Mouse (Mus musculus) layer of hippocampus, adult 18-20 months (tissue): ENCODE results near the gene Rps15a. TPM values are rescaled to one million over a fixed set of nuclear protein-coding genes. Genes with fewer than 3 reads are reported as not detected.

Experiments used
- DNase-seq, 2 experiments: peaks; one replicate each; pipeline ENCODE4 v3.0.0; 2022; ENCODE audit warnings: low spot score in 2 of 2
- long read RNA-seq: library from polyadenylated mRNA; stranded (forward); transcript quantifications from one replicate; pipeline ENCODE4 v2.0.0, GENCODE M21; 2021
- total RNA-seq, 2 experiments: library from RNA; stranded (reverse); gene quantifications; 2 replicates each; pipeline ENCODE4 v1.2.3; 2021

The Rps15a gene
- total RNA-seq, result 100 to 1,000 TPM; 397 to 411 TPM
- long read RNA-seq, full-length matches to known transcripts, result 86 of 95 reads
- long read RNA-seq, partial matches to known transcripts, result 1 of 95 reads
- long read RNA-seq, other reads (novel, unspliced or antisense), result 8 of 95 reads

- peak; percentile 90 to 96 for DNase-seq
Measured at GRCm38 (mm10) chr7:118115877-118116568, at the start of gene Rps15a. TSS of gene Rps15a (minus strand) at chr7:118116188.

- DNase-seq, result no peak
Measured at GRCm38 (mm10) chr7:118163006-118163405, 47.0 kb upstream of the Rps15a start.

GRCm38 (mm10) chr7:118160121-118160520 lies 44.1 kb upstream of the Rps15a start:
- DNase-seq, result peak in 1 of 2 experiments; percentile 39

- no peak for DNase-seq
Measured at GRCm38 (mm10) chr7:118156461-118156860, 40.5 kb upstream of the Rps15a start.

GRCm38 (mm10) chr7:118154150-118154549 lies 38.2 kb upstream of the Rps15a start:
- peak in 1 of 2 experiments; percentile 31 for DNase-seq

GRCm38 (mm10) chr7:118143602-118144001 lies 27.6 kb upstream of the Rps15a start:
- no peak for DNase-seq

DNA sequence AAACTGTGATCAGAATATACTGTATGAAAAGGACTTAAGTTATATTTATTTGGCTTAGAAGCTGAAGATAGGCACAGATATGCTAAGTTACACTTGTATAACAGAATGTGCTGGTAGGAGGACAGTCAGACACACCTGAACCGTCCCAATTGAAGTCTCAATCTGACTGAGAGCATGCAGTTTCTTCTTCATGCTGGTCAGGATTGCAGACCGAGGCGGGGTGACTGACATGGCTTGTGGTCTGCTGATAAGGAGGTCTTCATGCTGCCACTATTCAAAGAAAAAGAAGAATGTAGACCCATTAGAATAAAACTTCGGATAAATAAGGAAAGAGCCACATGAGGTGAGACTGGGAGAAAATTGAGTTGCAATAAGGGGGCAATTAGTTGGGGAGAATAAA lies 27.1 kb upstream of the Rps15a start:
- DNase-seq, result no peak

DNA sequence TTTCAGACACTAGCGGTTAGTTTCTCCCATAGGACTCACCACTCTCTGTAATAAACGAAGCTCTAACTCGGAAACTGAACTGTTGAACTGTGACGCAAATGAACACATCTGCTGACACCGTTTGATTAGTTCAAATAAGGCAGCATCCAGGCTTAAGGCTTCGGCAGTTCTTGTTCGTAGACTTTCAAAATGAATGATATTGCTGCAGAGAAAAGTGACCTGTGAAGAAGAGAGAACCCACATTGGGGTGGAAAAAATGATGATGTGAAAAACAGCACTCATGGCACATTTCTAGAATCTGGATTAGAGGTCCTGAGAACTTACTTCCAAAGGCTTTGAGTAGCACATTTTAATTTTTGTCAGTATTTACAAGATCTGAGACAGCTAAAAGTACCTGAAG lies 25.3 kb upstream of the Rps15a start:
- no peak for DNase-seq

GRCm38 (mm10) chr7:118135128-118135527 lies 19.1 kb upstream of the Rps15a start:
- DNase-seq, result no peak

DNA sequence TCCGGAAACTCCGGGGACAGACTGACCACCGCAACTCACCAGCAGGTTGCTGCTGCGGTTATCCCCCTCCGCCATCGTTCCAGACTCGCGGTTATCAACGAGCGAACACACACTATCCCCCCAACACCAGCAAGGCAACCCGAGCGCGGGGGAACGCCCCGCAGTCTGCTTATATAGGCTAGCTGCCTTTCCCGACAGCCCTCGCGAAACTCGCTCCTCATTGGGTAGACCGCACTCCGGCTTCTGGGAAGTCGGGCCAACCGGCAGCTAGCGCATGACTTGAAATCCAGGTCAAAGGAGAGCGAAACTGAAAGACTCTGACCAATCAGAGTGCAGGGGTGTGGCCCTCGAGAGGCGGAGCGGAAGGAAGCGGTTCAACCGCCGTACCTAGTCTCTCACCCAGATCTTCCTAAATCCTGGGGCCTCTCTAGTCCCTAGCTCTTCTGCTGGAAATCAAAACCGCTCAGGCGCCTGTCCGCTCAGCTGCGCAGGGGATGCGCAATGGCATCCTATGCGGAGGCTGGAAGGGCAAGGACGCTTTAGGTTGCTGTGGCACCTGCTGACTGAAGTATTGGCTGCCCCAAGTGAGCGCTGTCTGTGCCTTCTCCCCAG lies 13.5 kb upstream of the Rps15a start, which contains the start of gene Arl6ip1:
Gene Arl6ip1 (minus strand): TSS at position 233 of the 612 bp plus-strand sequence.
- peak; percentile 96 to 98 for DNase-seq

GRCm38 (mm10) chr7:118128925-118129429 lies 13.0 kb upstream of the Rps15a start:
- DNase-seq, result peak in 1 of 2 experiments; percentile 15

- no peak for DNase-seq
Measured at GRCm38 (mm10) chr7:118126219-118126875, 10.4 kb upstream of the Rps15a start.

GRCm38 (mm10) chr7:118125736-118126135 lies 9.7 kb upstream of the Rps15a start:
- DNase-seq, result no peak

DNA sequence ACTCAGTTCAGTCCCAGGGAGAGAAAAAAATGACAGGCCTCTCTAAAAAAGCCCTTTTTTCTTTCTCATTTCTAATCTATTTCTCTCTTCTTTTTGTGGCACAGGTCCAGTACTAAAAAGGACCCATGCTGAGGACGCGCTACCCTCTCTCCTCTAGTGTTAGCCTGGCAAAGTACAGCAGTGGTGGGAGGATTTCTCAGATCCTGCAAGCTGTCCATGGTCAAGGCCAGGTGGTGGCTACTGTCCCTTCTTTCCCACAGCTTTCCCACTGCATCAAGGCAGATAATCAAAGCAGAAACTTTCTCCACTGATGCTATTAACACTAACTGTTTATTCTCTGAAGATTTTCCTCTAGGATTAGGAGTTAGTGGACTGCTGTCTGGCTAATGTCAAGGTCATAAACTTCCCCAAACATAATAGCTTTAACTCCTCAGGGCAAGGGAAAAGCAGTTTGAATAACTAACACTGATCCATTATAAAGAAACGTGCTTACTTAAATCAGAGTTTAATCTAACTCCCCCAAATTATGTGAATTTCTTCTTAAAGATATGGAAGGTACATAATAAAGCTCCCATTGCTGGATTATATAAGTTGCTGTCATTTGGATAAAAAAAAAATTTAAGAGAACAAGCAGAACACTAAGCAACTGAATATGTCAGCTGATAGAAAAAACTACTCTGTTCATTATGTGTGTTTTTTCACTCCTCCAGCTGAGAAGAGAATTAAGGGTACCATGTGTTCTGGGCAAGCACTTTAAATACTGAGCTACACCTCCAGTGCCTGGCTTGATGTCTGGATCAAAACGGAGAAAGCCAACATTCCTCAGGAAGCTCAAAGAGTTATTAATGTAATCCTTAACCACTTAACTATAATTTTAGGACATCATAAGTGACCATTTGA lies 7.8 kb upstream of the Rps15a start:
- no peak for DNase-seq

- no peak for DNase-seq
Measured at GRCm38 (mm10) chr7:118122235-118122634, 6.2 kb upstream of the Rps15a start.

DNA sequence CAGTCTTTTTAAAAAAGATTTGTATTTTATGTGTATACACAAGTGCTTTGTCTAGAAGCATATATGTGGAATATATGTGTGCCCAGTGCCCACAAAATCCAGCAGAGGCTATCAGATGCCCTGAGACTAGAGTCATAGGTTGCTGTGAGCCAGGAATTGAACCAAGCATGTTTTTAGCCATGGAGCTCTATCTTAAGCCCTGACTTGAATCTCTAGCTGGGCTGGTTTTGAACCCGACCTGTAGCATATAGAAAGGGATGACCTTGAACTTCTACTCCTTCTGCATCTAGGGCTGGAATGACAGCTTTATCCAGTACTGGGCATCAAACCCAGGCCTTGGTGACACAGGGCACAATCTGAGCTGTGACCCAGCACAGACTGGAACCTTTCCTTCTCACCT lies 4.7 kb upstream of the Rps15a start:
- DNase-seq, result no peak

DNA sequence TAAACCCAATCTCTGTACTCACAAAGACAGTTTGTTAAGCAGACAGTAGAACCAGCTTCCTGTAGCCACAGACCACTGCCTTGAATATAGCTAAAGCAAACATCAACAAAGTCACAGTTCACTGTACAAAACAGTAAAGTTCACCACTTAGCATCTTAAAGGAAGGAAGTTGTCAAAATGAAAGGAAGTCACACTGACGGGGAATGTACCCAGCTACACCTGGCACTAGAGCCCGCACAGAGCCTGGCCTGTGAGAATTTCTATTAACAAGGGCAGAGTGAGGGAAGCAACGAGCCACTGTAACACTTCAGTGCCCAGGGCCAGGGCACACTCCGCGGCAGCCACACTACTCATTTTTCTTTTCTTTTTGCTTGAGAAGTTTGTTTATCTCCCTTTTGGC lies 4.0 kb upstream of the Rps15a start:
- no peak for DNase-seq

GRCm38 (mm10) chr7:118119142-118119541 lies 3.2 kb upstream of the Rps15a start:
- no peak for DNase-seq

DNA sequence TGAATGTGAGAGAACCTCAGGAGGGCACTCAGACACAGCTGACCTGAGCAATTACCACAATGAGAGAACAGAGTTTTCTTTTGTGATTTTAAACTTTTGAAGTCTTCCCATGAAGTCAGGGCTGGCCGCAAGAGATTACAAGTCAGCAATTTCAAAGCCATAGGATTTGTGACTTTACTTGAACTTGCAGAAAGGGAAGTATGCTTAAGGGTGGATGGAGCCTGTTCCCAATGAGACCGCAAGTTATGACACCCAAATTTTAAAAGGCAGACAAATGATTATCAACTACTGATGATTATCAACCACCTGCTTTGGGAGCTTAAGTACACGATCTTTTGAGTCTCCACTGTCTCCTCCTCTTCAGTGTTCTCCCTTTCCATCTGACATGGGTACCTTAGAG lies 2.4 kb upstream of the Rps15a start:
- DNase-seq, result no peak

- DNase-seq, result no peak
Measured at GRCm38 (mm10) chr7:118117539-118118210, 1.7 kb upstream of the Rps15a start.
